Mouse (Mus musculus) left cerebral cortex, postnatal 36 days (tissue): ENCODE measurements at regions not wholly inside any gene's neighbourhood (a gene's known extent, or its start where the extent isn't known, plus 50 kb on each side); places are given as distances from the start of the nearest gene placed in this dataset.

Experiments used
- DNase-seq, 2 experiments: peaks; one replicate each; pipeline ENCODE4 v3.0.0; 2021 to 2022; ENCODE audit warnings: low spot score in 2 of 2, mixed read lengths in 1 of 2
- intact Hi-C: fragments of 180-260 bp; cut with DNase I; formaldehyde crosslinking; loops from one replicate; pipeline ENCODE4 v1.15.1; 2025

GRCm38 (mm10) chr1:15155046-15155445 lies 938.1 kb downstream of the 4930444P10Rik start:
- intact Hi-C loops, result no loop called here
- DNase-seq, result no peak

- intact Hi-C loops, result no loop called here
- no peak for DNase-seq
Observed at GRCm38 (mm10) chr1:15153952-15154351, 939.2 kb downstream of the 4930444P10Rik start.

DNA sequence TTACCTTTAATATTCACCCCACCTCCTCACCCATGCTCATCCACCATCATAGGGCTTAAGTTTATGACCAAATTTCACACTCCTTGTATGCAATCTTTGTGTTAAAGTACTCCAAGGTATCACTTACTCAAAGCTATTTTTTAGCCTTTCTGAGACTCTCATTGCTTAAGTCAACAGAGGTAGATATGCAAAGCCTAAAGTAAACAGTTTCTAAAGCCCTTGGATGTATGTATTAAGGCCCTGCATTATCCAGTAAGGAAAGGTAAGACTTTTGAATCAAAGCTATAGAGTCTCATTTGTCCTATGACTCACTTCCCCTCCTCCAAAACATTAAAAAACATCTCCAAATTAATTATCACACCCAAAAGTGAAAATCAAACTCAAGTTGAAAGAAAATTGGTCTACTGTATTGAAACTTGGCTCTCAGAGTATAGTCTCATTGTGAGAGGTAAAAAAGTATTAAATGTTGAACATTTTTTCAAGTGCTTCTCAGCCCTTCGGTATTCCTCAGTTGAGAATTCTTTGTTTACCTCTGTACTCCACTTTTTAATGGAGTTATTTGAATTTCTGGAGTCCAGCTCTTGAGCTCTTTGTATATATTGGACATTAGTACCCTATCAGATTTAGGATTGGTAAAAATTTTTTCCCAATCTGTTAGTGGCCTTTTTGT lies 949.1 kb downstream of the 4930444P10Rik start:
- no peak for DNase-seq
- intact Hi-C loops, result no loop called here

DNA sequence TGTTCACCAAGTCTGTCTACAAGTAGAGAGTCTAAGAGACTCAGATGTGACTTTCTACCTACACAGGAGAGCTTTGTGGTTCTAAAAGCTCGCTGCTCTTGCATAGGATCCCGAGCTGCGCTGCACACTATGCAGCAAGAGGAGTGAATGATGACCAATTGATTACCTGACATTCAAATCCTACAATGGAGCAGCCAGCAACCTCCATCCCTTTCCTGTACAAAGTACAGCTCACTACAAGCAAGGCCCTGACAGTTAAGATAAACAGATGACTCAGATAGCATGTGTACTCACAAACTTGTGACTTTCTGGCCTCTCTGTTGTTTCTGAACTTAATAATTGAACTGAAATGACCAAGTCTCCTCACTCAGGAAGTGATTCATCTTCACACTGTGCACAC lies 974.7 kb downstream of the 4930444P10Rik start:
- intact Hi-C loops, result no loop called here
- DNase-seq, result no peak

- intact Hi-C loops, result no loop called here
- no peak for DNase-seq
Observed at GRCm38 (mm10) chr1:15111420-15111819, 981.7 kb downstream of the 4930444P10Rik start.

- intact Hi-C loops, result no loop called here
- no peak for DNase-seq
Observed at GRCm38 (mm10) chr1:15070331-15070730, 1022.8 kb downstream of the 4930444P10Rik start.

GRCm38 (mm10) chr1:15034047-15034446 lies 1059.1 kb downstream of the 4930444P10Rik start:
- no peak for DNase-seq

GRCm38 (mm10) chr1:15018460-15018779 lies 1074.7 kb downstream of the 4930444P10Rik start:
- DNase-seq, result no peak
- intact Hi-C loops, result no loop called here

More at GRCm38 (mm10) chr1:15034047-15034446, 1059.1 kb downstream of the 4930444P10Rik start:
- intact Hi-C loops, result no loop called here

DNA sequence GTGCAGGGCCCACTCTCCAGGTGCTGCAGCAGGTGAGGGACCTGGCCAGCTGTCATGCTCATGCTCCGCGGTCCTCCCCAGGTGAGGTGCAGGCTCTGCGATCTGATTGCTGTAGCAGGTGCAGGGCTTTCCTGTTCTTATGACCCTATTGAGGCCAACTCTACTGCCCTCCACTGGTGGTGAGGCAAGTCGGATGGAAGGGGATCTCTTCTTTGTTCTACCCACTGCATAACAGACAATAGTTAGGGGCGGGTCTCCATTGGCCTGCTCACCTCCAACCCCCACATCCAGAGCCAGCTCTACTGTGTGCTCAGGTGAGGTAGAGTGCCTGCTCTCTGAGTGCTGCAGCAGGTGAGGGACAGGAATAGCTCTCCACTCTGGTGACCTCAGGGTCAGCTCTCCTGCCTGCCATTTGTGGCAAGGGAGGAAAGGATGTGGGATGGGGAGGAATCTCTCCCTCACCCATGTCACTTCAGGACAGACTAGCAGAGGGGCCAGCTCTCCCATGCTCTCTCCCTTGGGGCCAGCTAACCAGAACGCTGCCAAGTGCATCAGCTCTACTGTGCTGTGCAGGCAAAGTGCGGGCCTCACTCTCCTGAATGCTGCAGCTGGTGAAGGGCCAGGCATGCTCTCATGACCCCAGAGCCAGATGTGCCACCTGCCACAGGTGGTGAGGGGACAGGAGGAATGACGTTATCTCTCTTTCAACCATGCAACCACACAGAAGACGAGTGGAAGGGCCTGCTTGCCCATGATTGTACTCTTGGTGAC lies 1075.3 kb downstream of the 4930444P10Rik start:
- DNase-seq, result no peak
- intact Hi-C loops, result no loop called here

DNA sequence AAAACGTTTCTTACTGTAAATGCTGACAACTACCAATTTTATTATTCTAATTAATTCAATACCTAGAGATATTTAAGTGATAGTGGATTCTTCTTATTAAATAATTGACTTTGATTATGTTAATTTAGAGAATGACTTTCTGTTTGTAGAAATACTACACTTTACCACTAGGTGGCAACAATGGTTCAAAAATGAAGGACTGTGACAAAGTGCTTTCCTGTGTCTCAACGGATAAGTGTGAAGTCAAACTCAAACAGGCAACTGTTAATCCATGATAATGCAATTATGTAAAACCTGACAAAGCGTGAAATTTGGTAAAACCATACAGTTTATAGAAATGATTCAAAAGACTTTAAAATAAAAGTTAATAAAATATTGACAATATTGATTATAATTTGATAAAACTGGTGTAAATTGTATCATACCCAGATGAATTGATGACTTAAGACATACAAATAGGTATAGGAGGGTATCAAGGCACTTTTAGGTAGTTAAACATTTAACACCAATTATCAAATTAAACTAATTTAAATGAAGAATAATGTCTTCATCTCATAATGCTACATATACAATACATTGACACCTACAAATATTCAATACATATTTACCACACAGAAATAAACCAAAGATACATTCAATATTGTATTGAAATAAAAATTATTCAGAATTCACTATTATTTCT lies 1085.3 kb downstream of the 4930444P10Rik start:
- DNase-seq, result no peak
- intact Hi-C loops, result loop anchor here (2.0 to 10.0 kb wide), 3 partner anchors 615 to 987 kb away; no protein-coding TSS in a partner anchor

GRCm38 (mm10) chr1:14995348-14995747 lies 1097.8 kb downstream of the 4930444P10Rik start:
- intact Hi-C loops, result no loop called here
- DNase-seq, result no peak

DNA sequence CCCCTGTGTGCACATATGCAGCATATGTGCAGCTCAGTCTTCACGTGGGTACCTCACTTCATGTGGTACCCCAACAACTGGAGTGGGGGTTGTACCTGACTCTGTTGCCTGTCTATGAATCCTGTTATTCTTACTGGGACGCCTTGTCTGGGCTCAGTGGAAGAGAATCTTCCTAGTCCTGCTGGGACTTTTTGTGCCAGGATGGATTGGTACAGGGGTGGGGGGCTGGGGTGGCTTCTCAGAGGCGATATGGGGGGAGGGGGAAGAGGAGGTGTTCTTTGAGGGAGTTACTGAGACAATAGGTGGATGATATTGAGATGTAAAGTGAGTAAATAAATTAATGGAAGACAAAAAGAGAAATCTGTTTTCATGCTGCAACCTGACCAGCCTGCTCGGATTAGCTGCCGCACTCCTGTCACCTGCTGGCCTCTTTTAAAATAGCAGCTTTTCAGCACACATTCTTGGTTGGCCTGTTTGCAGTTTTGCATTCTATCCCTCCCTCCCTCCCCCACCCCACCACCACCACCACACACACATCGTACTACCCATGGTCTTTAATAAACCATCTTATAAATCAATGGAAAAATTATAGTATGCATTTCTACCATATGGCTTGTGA lies 1112.9 kb downstream of the 4930444P10Rik start:
- intact Hi-C loops, result loop anchor here (5.0 kb wide), 1 partner anchor 243 kb away; no protein-coding TSS in a partner anchor
- DNase-seq, result no peak
